Mouse (Mus musculus) common myeloid progenitor, adult 5-6 weeks (primary cell): ENCODE results near the gene Bmf. TPM values are rescaled to one million over a fixed set of nuclear protein-coding genes. Genes with fewer than 3 reads are reported as not detected.

ENCODE experiments used
- ATAC-seq: replicated peaks from 2 replicates; pipeline ENCODE4 v1.8.0; 2016; ENCODE audit warnings: low read depth, mild to moderate bottlenecking, moderate TSS enrichment, inconsistent platforms; ENCODE audit not compliant: poor library complexity, severe bottlenecking
- total RNA-seq: library from RNA; stranded (forward); fragments of 200-1000, 187-1606 nt; gene quantifications from 2 replicates; pipeline ENCODE4 v1.2.3, GENCODE M21; 2017

Bmf gene
- total RNA-seq, 1 experiment from 2014 or later, result 0.37 TPM

GRCm38 (mm10) chr2:118522265-118522664 lies 27.2 kb downstream of the Bmf start:
- peak; percentile 72 for ATAC-seq

DNA sequence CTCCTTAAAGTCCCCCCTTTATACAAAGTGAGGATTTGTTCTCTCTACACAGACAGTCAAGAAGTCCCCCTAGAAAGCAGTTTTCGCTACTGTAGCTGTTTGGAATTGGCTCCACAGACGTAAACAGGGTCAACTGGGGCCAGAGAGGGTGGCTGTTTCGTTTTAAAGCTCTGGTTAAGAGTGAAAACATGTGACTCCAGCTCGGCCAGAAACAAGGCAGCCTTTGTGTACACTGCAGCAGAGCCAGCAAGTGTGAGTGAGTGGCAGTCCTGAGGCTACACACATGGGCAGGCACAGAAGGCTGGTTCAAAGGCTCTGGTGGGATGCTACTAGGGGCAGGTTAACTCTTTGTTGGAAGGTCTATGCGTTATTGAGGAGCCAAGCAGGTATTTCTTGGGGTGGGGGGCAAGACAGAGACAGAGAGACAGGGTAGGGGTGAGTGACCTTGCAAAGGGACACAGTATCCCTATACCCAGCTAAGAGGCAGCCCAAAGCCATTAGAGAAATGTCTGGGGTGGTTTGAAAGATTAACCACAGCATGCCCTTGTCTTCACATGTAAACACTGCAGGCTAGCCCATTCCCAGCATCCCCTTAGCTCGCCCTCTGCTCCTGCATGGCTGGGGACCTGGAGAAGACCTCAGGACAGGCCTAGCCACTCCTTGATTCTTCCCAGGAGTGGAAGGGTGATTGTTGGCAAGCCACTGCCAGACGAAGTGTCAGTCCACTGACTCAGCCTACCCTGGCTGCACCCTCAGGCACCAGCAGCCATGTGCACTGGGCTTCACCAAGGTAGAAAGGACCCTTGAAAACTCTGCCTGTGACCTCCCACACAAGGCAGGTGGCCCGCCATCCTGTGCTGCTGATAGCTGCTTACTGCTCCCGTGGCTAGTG lies 29.2 kb downstream of the Bmf start:
- no peak for ATAC-seq

- ATAC-seq, result peak; percentile 47; the same call in 1 of the 2 replicates
Measured at GRCm38 (mm10) chr2:118512418-118513377, 36.8 kb downstream of the Bmf start.

DNA sequence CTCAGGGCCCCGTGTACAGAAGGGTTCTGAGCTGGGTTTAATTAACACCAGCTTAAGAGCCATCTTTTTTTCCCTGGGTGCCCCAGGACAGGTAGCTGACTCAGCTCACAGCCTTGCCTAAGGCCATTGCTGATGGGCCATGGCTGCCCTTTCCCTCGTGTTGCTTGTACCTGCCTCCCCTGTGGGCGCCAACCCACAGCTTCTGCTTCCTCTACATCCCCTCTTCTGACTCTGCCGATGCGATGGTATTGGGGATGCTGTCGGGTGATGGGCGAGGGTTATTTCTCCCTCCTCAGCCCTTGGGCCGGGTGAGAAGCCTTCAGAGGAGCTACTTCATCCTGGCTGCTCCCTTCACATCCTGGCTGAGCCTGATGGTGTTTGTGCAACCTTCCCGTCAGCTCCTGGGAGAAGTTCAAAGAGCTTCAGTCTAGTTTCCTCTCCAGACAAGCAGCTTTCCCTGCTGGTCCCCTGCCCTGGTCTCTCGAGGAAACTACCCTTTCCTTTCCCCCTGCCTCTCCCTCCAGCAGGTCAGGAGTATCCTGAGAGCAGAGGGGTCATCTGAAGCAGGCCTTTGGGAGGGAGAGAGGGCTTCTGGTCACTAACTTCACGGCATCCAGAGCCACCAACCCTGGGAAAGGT lies 37.6 kb downstream of the Bmf start:
- peak; percentile 51 for ATAC-seq

DNA sequence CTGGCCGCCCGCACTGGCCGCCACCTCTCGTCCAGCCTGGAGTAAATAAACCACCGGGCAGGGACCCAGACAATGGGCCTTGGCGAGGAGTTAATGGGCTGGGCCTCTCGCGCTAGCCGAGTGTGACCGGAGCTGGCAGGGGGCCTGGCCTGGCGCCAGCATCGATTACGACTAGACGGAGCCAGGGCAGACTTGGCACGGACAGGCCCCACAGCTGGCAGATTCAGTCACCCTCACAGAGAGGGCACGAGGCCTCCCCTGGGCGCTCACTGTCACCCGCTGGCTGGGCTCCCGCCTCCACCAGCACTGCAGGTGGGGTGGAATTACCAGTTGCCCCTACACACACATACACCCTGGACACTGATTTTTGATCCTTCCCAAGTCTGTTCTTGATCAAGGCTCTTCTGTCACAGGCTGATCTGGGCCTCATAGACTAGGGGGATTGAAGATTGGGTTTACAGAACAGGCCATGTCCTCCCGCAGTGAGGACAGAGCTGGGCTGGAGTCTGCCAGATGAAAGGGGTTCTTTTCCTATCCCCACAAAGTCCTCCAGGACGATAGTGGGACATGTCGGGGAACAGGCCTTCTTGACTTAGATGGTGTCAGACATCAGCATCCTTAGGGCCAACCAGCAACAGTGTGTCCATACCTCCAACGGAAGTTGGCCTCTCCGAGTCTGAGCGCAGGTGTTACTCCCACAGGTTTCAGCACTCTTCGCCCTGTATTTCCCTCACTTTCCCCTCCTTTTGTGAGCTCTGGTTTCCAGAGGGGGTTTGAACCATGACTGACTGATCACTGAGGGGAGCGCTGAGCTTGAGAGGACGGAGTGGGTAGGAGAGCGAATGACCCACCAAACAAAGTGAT lies 38.8 kb downstream of the Bmf start:
- no peak for ATAC-seq

DNA sequence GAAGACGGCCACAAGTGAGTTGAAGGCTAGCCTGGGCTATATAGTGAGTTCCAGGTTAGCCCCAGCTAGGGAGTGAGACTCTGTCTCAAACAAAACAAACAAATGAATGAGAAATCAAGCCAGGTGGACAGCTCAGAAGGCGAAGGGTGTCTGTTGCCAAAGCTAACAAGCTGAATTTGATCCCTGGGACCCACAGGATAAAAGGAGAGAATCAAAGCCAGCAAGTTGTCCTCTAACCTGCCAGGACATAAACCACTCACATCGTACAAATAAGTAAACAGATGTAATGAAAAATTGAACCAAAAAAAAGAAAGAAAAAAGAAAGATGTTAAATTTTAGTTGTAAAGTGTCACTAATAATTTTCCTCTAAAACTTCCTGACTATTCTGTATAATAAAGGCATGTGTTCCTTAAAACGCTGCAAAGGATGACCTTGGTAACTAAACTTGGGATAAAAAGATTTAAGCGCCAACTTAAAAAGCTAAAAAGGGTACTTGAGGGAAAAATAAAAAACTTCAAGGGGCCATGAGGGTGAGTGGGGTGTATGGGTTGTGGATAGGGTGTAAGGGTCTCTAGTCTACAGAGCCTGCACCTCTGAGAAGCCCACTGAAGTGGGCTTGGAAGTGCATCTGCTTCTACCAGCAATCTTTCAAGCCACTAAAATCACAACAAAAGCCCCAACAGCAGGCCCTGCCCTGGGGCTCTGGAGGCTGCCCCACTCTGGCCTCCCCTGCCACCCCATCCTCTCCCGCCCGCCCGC lies 39.6 kb downstream of the Bmf start:
- no peak for ATAC-seq

DNA sequence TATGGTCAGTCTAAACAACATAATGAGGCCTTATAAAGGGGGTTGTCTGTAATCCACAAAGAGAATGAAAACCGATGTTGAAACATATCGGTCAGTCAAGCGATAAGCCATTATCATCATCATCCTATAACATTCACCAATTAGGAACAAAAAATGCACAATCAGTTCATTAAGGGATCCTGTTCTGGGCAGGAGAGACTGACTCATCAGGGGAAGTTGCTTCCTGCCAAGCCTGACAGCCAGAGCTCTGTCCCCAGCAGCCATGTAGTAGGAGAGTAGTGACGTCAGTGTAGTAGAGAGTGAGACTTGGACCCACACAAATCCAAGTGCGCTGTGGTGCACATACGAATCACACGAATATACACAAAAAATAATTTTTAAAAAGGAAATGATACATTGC lies 42.4 kb downstream of the Bmf start:
- ATAC-seq, result 0 out of 2 replicates have a peak, but pooled peaks have one; percentile 42

- ATAC-seq, result no peak
Measured at GRCm38 (mm10) chr2:118500191-118500590, 49.3 kb downstream of the Bmf start.

DNA sequence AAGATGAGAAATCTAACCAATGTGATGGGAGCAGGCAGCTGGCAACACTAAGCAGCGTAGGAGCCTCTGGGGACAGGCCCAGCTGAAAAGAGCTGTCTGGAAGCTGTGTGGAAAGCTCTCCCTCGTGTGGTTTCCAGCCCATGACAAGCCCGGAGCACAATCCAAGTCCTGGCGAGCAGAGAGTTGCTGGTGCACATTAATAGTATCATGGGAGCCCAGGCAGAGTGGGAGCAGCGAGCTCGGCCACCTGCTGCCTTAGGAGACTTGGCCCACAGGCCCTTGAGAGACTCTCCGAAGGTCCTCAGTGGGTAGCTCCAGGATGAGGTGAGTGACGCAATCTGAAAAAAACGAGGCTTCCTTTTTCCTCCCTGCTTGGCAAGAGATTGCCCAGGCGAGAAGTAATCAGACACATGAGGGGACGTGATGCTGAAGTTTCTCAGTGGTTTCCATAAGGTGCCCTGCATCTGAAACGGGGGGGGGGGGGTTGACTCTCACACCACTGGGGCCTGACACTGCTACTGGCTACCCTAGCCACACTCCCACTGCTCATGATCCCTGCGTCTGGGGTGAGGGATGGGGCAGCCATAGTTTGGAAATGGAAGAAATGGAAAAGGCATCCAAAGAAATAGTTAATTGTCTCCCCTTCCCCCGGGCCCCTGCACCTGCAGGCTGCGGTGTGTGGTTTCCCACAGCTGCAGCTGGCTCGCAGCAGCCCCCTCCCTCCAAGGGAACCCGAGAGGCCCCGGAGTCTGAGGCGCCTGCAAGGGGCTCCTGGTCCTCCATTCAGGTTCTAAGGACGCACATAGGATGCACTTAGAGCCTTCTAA lies 50.1 kb downstream of the Bmf start:
- peak; percentile 82 for ATAC-seq

DNA sequence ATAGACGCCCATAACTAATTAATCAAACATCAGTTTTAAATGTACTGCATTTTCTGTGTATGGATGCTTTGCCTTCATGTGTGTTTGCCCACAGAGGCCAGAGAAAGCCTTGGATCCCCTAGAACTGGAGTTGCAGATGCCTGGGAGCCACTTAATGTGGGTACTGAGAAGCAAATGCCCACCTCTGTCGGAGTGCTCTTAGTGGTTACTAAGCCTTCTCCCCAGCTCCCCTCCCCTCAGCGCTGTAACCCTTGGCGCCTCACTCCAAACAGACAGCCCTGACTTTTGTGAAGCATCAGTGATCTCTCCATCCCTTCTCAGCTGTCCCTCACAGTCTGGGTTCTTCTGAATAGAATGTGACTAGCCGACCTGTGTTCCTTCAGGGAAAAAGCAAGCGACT lies 51.0 kb downstream of the Bmf start:
- ATAC-seq, result no peak

DNA sequence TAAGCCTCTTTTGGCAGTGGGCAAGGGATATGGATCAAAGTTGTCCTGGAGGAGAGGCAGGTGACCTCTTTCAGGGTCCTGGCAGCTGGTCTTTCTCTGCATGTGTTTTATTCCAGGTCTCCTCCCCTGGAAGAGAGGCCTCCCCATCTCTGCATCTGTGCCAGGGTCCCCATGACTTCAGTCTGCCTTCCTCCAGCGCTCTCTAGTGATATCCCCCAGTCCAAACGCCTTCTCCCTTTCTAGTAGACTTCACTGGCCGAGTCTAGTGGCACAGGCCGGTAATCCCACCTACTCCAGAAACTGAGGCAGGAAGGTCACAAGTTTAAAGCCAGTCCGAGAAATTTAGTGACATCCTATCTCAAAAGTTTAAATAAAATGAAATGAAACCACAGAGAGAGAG lies 51.6 kb downstream of the Bmf start:
- ATAC-seq, result no peak

GRCm38 (mm10) chr2:118495024-118495423 lies 54.5 kb downstream of the Bmf start:
- no peak for ATAC-seq

DNA sequence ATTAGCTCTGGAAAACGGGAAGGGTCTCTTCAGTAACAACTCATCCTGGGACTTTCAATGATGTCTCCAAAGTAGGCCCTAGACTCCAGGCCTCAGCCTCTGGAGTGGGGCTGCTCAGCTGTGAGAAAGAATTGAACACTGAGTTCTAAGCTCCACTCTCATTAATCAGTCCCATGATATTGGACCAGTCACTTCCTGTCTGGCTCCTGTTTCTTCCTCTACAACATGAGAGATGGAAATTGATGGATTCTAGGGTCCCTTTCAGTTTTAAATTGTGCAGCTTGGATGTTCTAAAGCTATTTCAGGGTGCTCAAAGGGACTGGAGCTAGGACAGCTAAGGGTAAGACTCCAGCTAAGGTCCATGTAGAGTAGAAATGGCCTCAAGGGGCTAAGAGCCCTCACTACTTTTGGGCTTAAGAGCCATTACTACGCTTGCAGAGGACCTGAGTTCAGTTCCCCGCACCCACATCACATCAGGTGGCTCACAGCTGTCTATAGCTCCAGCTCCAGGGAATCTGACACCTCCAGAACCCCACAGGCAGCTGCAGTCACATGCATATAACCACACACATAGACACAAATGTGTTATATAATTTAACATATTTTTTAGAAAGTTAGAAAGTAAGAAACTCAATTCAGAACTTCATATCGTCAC lies 57.6 kb downstream of the Bmf start:
- no peak for ATAC-seq

DNA sequence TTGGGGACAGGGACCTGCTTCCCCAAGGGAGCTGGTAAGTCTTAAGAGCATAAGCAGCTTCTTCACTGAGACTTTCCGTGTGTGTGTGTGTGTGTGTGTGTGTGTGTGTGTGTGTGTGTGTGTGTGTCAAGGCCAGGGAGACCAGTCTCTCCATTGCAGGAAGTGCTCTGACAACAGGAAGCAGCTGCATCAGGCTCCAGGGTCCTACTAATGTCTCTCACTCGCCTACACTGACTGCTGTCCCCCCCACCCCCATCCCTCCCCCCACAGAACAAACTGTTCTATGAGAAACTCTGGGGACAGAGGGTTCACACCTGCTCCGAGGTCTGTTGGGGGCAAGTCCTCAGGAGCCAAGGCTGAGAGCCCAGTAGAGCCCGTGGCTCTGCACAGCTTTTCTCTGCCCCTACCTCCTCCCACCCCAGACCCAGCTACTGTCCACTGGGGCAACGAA lies 58.2 kb downstream of the Bmf start:
- ATAC-seq, result peak; percentile 67

DNA sequence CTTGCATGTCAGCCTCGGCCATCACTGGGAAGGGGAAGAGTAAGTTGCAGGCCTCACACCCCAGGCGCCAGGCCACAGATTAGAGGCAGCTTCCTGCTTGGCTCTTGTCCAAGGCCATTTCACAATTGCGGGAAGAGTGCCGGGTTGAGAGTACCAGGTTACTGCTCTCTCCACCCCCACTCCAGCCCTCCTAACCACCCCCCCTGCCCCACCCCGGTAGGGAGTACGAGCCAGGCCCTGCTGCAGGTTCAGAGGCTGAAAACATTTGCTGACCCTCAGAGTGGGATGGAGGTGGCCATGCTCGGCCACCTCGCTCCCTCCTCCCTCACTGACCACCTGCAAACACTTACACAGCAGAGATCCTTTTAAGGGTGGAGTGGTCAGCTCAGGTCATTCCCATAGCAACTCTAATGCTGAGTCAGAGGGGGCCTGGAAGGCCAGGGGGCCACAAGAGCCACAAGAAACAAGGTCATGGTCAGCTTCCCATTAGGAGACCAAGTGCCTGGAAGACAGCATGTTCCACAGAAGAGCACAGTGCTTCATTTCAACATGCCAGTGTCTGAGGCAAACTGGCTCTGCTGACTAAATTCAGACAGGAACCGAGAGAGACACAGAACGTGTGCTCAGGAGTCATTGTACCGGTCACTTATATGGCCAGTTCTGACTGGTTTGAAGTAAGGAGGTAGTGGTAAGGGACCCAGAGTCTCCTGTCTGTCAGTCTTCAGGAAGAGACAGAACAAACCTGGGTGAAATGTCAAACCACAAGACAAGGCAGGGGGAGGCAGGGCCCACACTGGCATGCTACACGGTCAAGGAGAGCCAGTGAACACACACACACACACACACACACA lies 59.0 kb downstream of the Bmf start:
- ATAC-seq, result peak; percentile 31

- ATAC-seq, result no peak
Measured at GRCm38 (mm10) chr2:118487806-118488205, 61.7 kb downstream of the Bmf start.
